ENCODE assay signal across 16 mouse cellular contexts in genomic region chr10:81234206-81234605, GRCm38 (mm10). TPM values are rescaled to one million over a fixed set of nuclear protein-coding genes. Genes with fewer than 3 reads are reported as not detected.
DNase-seq lines count a peak whose midpoint lies in the region; ATAC-seq and TF ChIP-seq lines count a peak whose summit lies in the region.
"Had no signal": no experiment of that assay in that cellular context is flagged by ENCODE, and none has a peak within 500 bp of the region (broad histone marks: within the 10 kb centered on the region; RNA-seq: fewer than 3 reads in every experiment).

No protein-coding gene starts in this region.

- H3K9me3 ChIP-seq in embryonic facial prominence, embryonic 13.5 days, result no peaks in the 10 kb centered on the region
- no peaks in the 10 kb centered on the region for H3K9me3 ChIP-seq in embryonic facial prominence, embryonic 10.5 days
- H3K9me3 ChIP-seq in liver, embryonic 11.5 days (ENCODE audit: control insufficient read depth, low read length), result no peaks in the 10 kb centered on the region
- no peaks in the 10 kb centered on the region for H3K9me3 ChIP-seq in liver, postnatal 0 days (ENCODE audit: low read length)
- H3K9me3 ChIP-seq in embryonic facial prominence, embryonic 14.5 days (ENCODE audit: control insufficient read depth, low read length), result no peaks in the 10 kb centered on the region
- no peaks in the 10 kb centered on the region for H3K9me3 ChIP-seq in midbrain, embryonic 13.5 days
- H3K9me3 ChIP-seq: embryonic facial prominence, embryonic 12.5 days; midbrain, embryonic 10.5 days had no signal

- DNase-seq in embryonic facial prominence, embryonic 10.5 days (ENCODE audit: low spot score), result no peak
- DNase-seq in liver, embryonic 11.5 days (ENCODE audit: low spot score), result no peak
- no peak for DNase-seq in liver, postnatal 0 days
- DNase-seq in embryonic facial prominence, embryonic 14.5 days (ENCODE audit: low spot score), result no peak
- DNase-seq in adipocyte (ENCODE audit: low spot score), result no peak
- DNase-seq: cerebellum, postnatal 14 days; heart, adult 11 months; heart, postnatal 10 days; thymus, adult 18-20 months had no signal

- no peak for ATAC-seq in embryonic facial prominence, embryonic 13.5 days (ENCODE audit: insufficient number of reproducible peaks, insufficient read depth, low FRiP score, low TSS enrichment, low read depth)
- ATAC-seq in liver, embryonic 11.5 days (replicated peaks; ENCODE audit: low FRiP score), result no peak
- no peak for ATAC-seq in liver, postnatal 0 days
- no peak for ATAC-seq in embryonic facial prominence, embryonic 14.5 days (ENCODE audit: low read depth)
- ATAC-seq in midbrain, embryonic 13.5 days, result no peak

- H3ac ChIP-seq in myocyte (ENCODE audit: control insufficient read depth, insufficient read length), result no peak overlapping the region

- TF ChIP-seq EP300 in liver, postnatal 0 days (IDR thresholded peaks at IDR 0.05; ENCODE audit: low read depth), result no peak

- H3K79me2 ChIP-seq in myocyte (ENCODE audit: control insufficient read depth, insufficient read depth), result no peaks in the 10 kb centered on the region

- H3K4me1 ChIP-seq in embryonic facial prominence, embryonic 13.5 days, result peaks cover 32% of the 10 kb centered on the region
- H3K4me1 ChIP-seq in embryonic facial prominence, embryonic 10.5 days, result peaks cover 43% of the 10 kb centered on the region
- H3K4me1 ChIP-seq in liver, embryonic 11.5 days (replicated peaks; ENCODE audit: control insufficient read depth, insufficient read depth, low read length), result peaks cover 10% of the 10 kb centered on the region
- peaks cover 13% of the 10 kb centered on the region for H3K4me1 ChIP-seq in liver, postnatal 0 days (ENCODE audit: insufficient read depth)
- H3K4me1 ChIP-seq in embryonic facial prominence, embryonic 14.5 days (ENCODE audit: control insufficient read depth, insufficient read depth, low read length), result peaks cover 9% of the 10 kb centered on the region
- H3K4me1 ChIP-seq in midbrain, embryonic 13.5 days (replicated peaks), result peaks cover 31% of the 10 kb centered on the region

- no peak overlapping the region for H3K4me3 ChIP-seq in embryonic facial prominence, embryonic 13.5 days
- H3K4me3 ChIP-seq in embryonic facial prominence, embryonic 10.5 days, result no peak overlapping the region
- 0 out of 2 replicates have a peak overlapping the region, but pooled peaks have one; percentile 75 for H3K4me3 ChIP-seq in liver, embryonic 11.5 days (ENCODE audit: low read depth, low read length)
- H3K4me3 ChIP-seq in liver, postnatal 0 days (ENCODE audit: low read depth, low read length), result no peak overlapping the region
- no peak overlapping the region for H3K4me3 ChIP-seq in embryonic facial prominence, embryonic 14.5 days (ENCODE audit: low read depth, low read length)
- H3K4me3 ChIP-seq in myocyte, result no peak overlapping the region
- H3K4me3 ChIP-seq in midbrain, embryonic 13.5 days (replicated peaks), result no peak overlapping the region

- H3K4me2 ChIP-seq in embryonic facial prominence, embryonic 13.5 days, result peak overlapping the region; percentile 70; the same call in 1 of the 2 replicates
- H3K4me2 ChIP-seq in liver, embryonic 11.5 days, result no peak overlapping the region
- no peak overlapping the region for H3K4me2 ChIP-seq in liver, postnatal 0 days (ENCODE audit: low read depth, low read length)
- no peak overlapping the region for H3K4me2 ChIP-seq in embryonic facial prominence, embryonic 14.5 days (ENCODE audit: low read depth, low read length)
- H3K4me2 ChIP-seq in myocyte (ENCODE audit: low read depth), result peak overlapping the region; percentile 74
- no peak overlapping the region for H3K4me2 ChIP-seq in midbrain, embryonic 13.5 days (replicated peaks)

- 79% methylated on average over 6 of the region's 6 CpGs for WGBS in embryonic facial prominence, embryonic 13.5 days
- 83% methylated on average over 6 of the region's 6 CpGs for WGBS in embryonic facial prominence, embryonic 10.5 days
- 74% methylated on average over 6 of the region's 6 CpGs for WGBS in liver, embryonic 11.5 days
- WGBS in liver, postnatal 0 days (ENCODE audit: insufficient replicate concordance), result 61% methylated on average over 6 of the region's 6 CpGs
- WGBS in embryonic facial prominence, embryonic 14.5 days, result 82% methylated on average over 6 of the region's 6 CpGs
- 83% methylated on average over 6 of the region's 6 CpGs for WGBS in midbrain, embryonic 13.5 days

- TF ChIP-seq POLR2A in myocyte (IDR thresholded peaks at IDR 0.05; ENCODE audit: insufficient read length, low read depth), result no peak

- TF ChIP-seq CTCF in liver, postnatal 0 days (IDR thresholded peaks at IDR 0.05; ENCODE audit: low read depth), result no peak

- no peak overlapping the region for H3K27ac ChIP-seq in embryonic facial prominence, embryonic 13.5 days
- no peak overlapping the region for H3K27ac ChIP-seq in embryonic facial prominence, embryonic 10.5 days (replicated peaks)
- no peak overlapping the region for H3K27ac ChIP-seq in liver, embryonic 11.5 days (ENCODE audit: low read depth, low read length)
- H3K27ac ChIP-seq in liver, postnatal 0 days (ENCODE audit: low read depth), result no peak overlapping the region
- H3K27ac ChIP-seq in embryonic facial prominence, embryonic 14.5 days (replicated peaks; ENCODE audit: low read depth, low read length), result no peak overlapping the region
- H3K27ac ChIP-seq in midbrain, embryonic 13.5 days, result no peak overlapping the region
- H3K27ac ChIP-seq: embryonic facial prominence, embryonic 12.5 days had no signal

- H3K36me3 ChIP-seq in embryonic facial prominence, embryonic 13.5 days, result no peaks in the 10 kb centered on the region
- no peaks in the 10 kb centered on the region for H3K36me3 ChIP-seq in embryonic facial prominence, embryonic 10.5 days (replicated peaks)
- no peaks in the 10 kb centered on the region for H3K36me3 ChIP-seq in liver, embryonic 11.5 days (ENCODE audit: control insufficient read depth, insufficient read depth, low read length)
- no peaks in the 10 kb centered on the region for H3K36me3 ChIP-seq in liver, postnatal 0 days (replicated peaks; ENCODE audit: insufficient read depth, low read length)
- no peaks in the 10 kb centered on the region for H3K36me3 ChIP-seq in embryonic facial prominence, embryonic 14.5 days (ENCODE audit: control insufficient read depth, insufficient read depth, low read length)
- H3K36me3 ChIP-seq in myocyte (ENCODE audit: control insufficient read depth, insufficient read depth), result no peaks in the 10 kb centered on the region
- no peaks in the 10 kb centered on the region for H3K36me3 ChIP-seq in midbrain, embryonic 13.5 days
- H3K36me3 ChIP-seq: embryonic facial prominence, embryonic 12.5 days; midbrain, embryonic 10.5 days had no signal

- peaks cover 54% of the 10 kb centered on the region for H3K27me3 ChIP-seq in embryonic facial prominence, embryonic 13.5 days
- H3K27me3 ChIP-seq in embryonic facial prominence, embryonic 10.5 days (replicated peaks; ENCODE audit: low read depth, poor library complexity, severe bottlenecking), result peaks cover 74% of the 10 kb centered on the region
- H3K27me3 ChIP-seq in liver, embryonic 11.5 days (replicated peaks; ENCODE audit: control insufficient read depth, insufficient read depth, low read length), result peaks cover 60% of the 10 kb centered on the region
- peaks cover 26% of the 10 kb centered on the region for H3K27me3 ChIP-seq in liver, postnatal 0 days (ENCODE audit: insufficient read depth, low read length)
- H3K27me3 ChIP-seq in embryonic facial prominence, embryonic 14.5 days (replicated peaks; ENCODE audit: control insufficient read depth, insufficient read depth, low read length), result peaks cover 35% of the 10 kb centered on the region
- peaks cover 4% of the 10 kb centered on the region for H3K27me3 ChIP-seq in myocyte (ENCODE audit: control insufficient read depth, insufficient read depth, insufficient read length)
- H3K27me3 ChIP-seq in midbrain, embryonic 13.5 days, result peaks cover 10% of the 10 kb centered on the region

- no peak overlapping the region for H3K9ac ChIP-seq in embryonic facial prominence, embryonic 13.5 days
- no peak overlapping the region for H3K9ac ChIP-seq in liver, embryonic 11.5 days (ENCODE audit: low read depth, low read length)
- H3K9ac ChIP-seq in liver, postnatal 0 days (replicated peaks), result no peak overlapping the region
- peak overlapping the region; percentile 89; the same call in 1 of the 2 replicates for H3K9ac ChIP-seq in embryonic facial prominence, embryonic 14.5 days (ENCODE audit: low read depth, low read length)
- no peak overlapping the region for H3K9ac ChIP-seq in midbrain, embryonic 13.5 days (replicated peaks)

RNA-seq across cellular contexts. Expression of gene Zfr2, which starts 1.3 kb away (rescaled TPM):
- 11.8 and 12.0 TPM in 2 replicates for polyA plus RNA-seq in embryonic facial prominence, embryonic 13.5 days (2015; fragmentation: Nextera tagmentation; extraction: Ambion mirVana)
- polyA plus RNA-seq in embryonic facial prominence, embryonic 10.5 days (2016; fragmentation: Nextera tagmentation; extraction: Ambion mirVana), result 3.5 and 4.6 TPM in 2 replicates
- polyA plus RNA-seq in liver, embryonic 11.5 days (2014; fragmentation: Nextera tagmentation; extraction: Ambion mirVana), result 1.3 and 2.1 TPM in 2 replicates
- 0.09 and 0.61 TPM in 2 replicates for polyA plus RNA-seq in liver, postnatal 0 days (2015; fragmentation: Nextera tagmentation; extraction: Ambion mirVana)
- polyA plus RNA-seq in embryonic facial prominence, embryonic 14.5 days (2014; fragmentation: Nextera tagmentation; extraction: Ambion mirVana), result 6.5 and 9.7 TPM in 2 replicates
- 2.3 TPM for polyA plus RNA-seq in myocyte (2012; fragmentation: generic; extraction: Trizol)
- 16.5 and 19.7 TPM in 2 replicates for polyA plus RNA-seq in midbrain, embryonic 13.5 days (2015; fragmentation: Nextera tagmentation; extraction: Ambion mirVana)

RNA-seq across cellular contexts. Expression of gene Atcay, which starts 3.6 kb away (rescaled TPM):
- polyA plus RNA-seq in embryonic facial prominence, embryonic 13.5 days (2015; fragmentation: Nextera tagmentation; extraction: Ambion mirVana), result 1.3 and 1.8 TPM in 2 replicates
- polyA plus RNA-seq in embryonic facial prominence, embryonic 10.5 days (2016; fragmentation: Nextera tagmentation; extraction: Ambion mirVana), result 2.5 and 3.6 TPM in 2 replicates
- 0.05 TPM in 1 of 2 replicates, not detected in the other for polyA plus RNA-seq in liver, embryonic 11.5 days (2014; fragmentation: Nextera tagmentation; extraction: Ambion mirVana)
- polyA plus RNA-seq in liver, postnatal 0 days (2015; fragmentation: Nextera tagmentation; extraction: Ambion mirVana), result not detected in 2 replicates
- polyA plus RNA-seq in embryonic facial prominence, embryonic 14.5 days (2014; fragmentation: Nextera tagmentation; extraction: Ambion mirVana), result 2.3 and 2.4 TPM in 2 replicates
- 0.11 TPM for polyA plus RNA-seq in myocyte (2012; fragmentation: generic; extraction: Trizol)
- polyA plus RNA-seq in midbrain, embryonic 13.5 days (2015; fragmentation: Nextera tagmentation; extraction: Ambion mirVana), result 66.0 and 77.3 TPM in 2 replicates

RNA-seq across cellular contexts. Expression of gene Matk, which starts 18.5 kb away (rescaled TPM):
- 7.0 and 7.4 TPM in 2 replicates for polyA plus RNA-seq in embryonic facial prominence, embryonic 13.5 days (2015; fragmentation: Nextera tagmentation; extraction: Ambion mirVana)
- polyA plus RNA-seq in embryonic facial prominence, embryonic 10.5 days (2016; fragmentation: Nextera tagmentation; extraction: Ambion mirVana), result 3.6 and 3.7 TPM in 2 replicates
- 2.1 TPM in 2 replicates for polyA plus RNA-seq in liver, embryonic 11.5 days (2014; fragmentation: Nextera tagmentation; extraction: Ambion mirVana)
- polyA plus RNA-seq in liver, postnatal 0 days (2015; fragmentation: Nextera tagmentation; extraction: Ambion mirVana), result 1.7 TPM in 2 replicates
- polyA plus RNA-seq in embryonic facial prominence, embryonic 14.5 days (2014; fragmentation: Nextera tagmentation; extraction: Ambion mirVana), result 4.9 and 5.4 TPM in 2 replicates
- polyA plus RNA-seq in myocyte (2012; fragmentation: generic; extraction: Trizol), result 0.67 TPM
- 7.2 and 8.8 TPM in 2 replicates for polyA plus RNA-seq in midbrain, embryonic 13.5 days (2015; fragmentation: Nextera tagmentation; extraction: Ambion mirVana)

RNA-seq across cellular contexts. Expression of gene Nmrk2, which starts 32.4 kb away (rescaled TPM):
- not detected in 2 replicates for polyA plus RNA-seq in embryonic facial prominence, embryonic 13.5 days (2015; fragmentation: Nextera tagmentation; extraction: Ambion mirVana)
- not detected in 2 replicates for polyA plus RNA-seq in embryonic facial prominence, embryonic 10.5 days (2016; fragmentation: Nextera tagmentation; extraction: Ambion mirVana)
- polyA plus RNA-seq in liver, embryonic 11.5 days (2014; fragmentation: Nextera tagmentation; extraction: Ambion mirVana), result not detected in 2 replicates
- polyA plus RNA-seq in liver, postnatal 0 days (2015; fragmentation: Nextera tagmentation; extraction: Ambion mirVana), result not detected in 2 replicates
- polyA plus RNA-seq in embryonic facial prominence, embryonic 14.5 days (2014; fragmentation: Nextera tagmentation; extraction: Ambion mirVana), result 1.2 and 1.7 TPM in 2 replicates
- 52.3 TPM for polyA plus RNA-seq in myocyte (2012; fragmentation: generic; extraction: Trizol)
- 0.16 TPM in 1 of 2 replicates, not detected in the other for polyA plus RNA-seq in midbrain, embryonic 13.5 days (2015; fragmentation: Nextera tagmentation; extraction: Ambion mirVana)
- polyA plus RNA-seq: kidney, embryonic 14.5 days; midbrain, embryonic 10.5 days; neural tube, embryonic 14.5 days had no signal

RNA-seq across cellular contexts. Expression of gene Mrpl54, which starts 32.5 kb away (rescaled TPM):
- 197 and 202 TPM in 2 replicates for polyA plus RNA-seq in embryonic facial prominence, embryonic 13.5 days (2015; fragmentation: Nextera tagmentation; extraction: Ambion mirVana)
- 223 and 237 TPM in 2 replicates for polyA plus RNA-seq in embryonic facial prominence, embryonic 10.5 days (2016; fragmentation: Nextera tagmentation; extraction: Ambion mirVana)
- polyA plus RNA-seq in liver, embryonic 11.5 days (2014; fragmentation: Nextera tagmentation; extraction: Ambion mirVana), result 226 and 233 TPM in 2 replicates
- 110 and 112 TPM in 2 replicates for polyA plus RNA-seq in liver, postnatal 0 days (2015; fragmentation: Nextera tagmentation; extraction: Ambion mirVana)
- polyA plus RNA-seq in embryonic facial prominence, embryonic 14.5 days (2014; fragmentation: Nextera tagmentation; extraction: Ambion mirVana), result 196 and 206 TPM in 2 replicates
- 167 TPM for polyA plus RNA-seq in myocyte (2012; fragmentation: generic; extraction: Trizol)
- polyA plus RNA-seq in midbrain, embryonic 13.5 days (2015; fragmentation: Nextera tagmentation; extraction: Ambion mirVana), result 138 and 148 TPM in 2 replicates

Comparison
In these comparisons a context has a peak if more than half of its experiments do, and no peak if none do; other contexts are left out.
1. H3K4me2 ChIP-seq: peak in embryonic facial prominence, embryonic 13.5 days (single experiment) and myocyte (single experiment); none in liver, embryonic 11.5 days (single experiment), liver, postnatal 0 days (single experiment), embryonic facial prominence, embryonic 14.5 days (single experiment) and midbrain, embryonic 13.5 days (single experiment).
2. RNA of gene Atcay, which starts 3.6 kb away (polyA plus RNA-seq): 66.0 to 77.3 TPM in midbrain, embryonic 13.5 days; 2.5 to 3.6 TPM in embryonic facial prominence, embryonic 10.5 days, 2.3 to 2.4 TPM in embryonic facial prominence, embryonic 14.5 days, 1.3 to 1.8 TPM in embryonic facial prominence, embryonic 13.5 days, 0.11 TPM in myocyte (single experiment), 0.05 TPM in liver, embryonic 11.5 days and not detected in liver, postnatal 0 days; every median in the first group is over 10 times any median in the second.